Mouse (Mus musculus) heart, postnatal 14 days (tissue): Measurements from ENCODE around the gene Myo5a. TPM values are rescaled to one million over a fixed set of nuclear protein-coding genes. Genes with fewer than 3 reads are reported as not detected.
A peak's percentile ranks its signal among the peaks of the same experiment; 100 is the strongest.

Source experiments
- DNase-seq, 2 experiments: peaks; one replicate each; pipeline ENCODE4 v3.0.0; 2021 to 2022
- intact Hi-C: fragments of 180-260 bp; cut with DNase I; formaldehyde crosslinking; loops from one replicate; pipeline ENCODE4 v1.15.1; 2025
- long read RNA-seq, 2 experiments: library from polyadenylated mRNA; stranded (forward); transcript quantifications; one replicate each; pipeline ENCODE4 v2.0.0; 2021
- total RNA-seq, 2 experiments: library from RNA; stranded (reverse); gene quantifications; 2 replicates each; pipeline ENCODE4 v1.2.3; 2021

Gene Myo5a
- total RNA-seq, result 10 to 100 TPM; 12.3 to 13.8 TPM
- long read RNA-seq, experiment 1, partial matches to known transcripts, result 0 of 1 reads
- long read RNA-seq, experiment 1, other reads (novel, unspliced or antisense), result 1 of 1 reads
- long read RNA-seq, experiment 2, partial matches to known transcripts, result 1 of 2 reads
- long read RNA-seq, experiment 2, other reads (novel, unspliced or antisense), result 0 of 2 reads

DNA sequence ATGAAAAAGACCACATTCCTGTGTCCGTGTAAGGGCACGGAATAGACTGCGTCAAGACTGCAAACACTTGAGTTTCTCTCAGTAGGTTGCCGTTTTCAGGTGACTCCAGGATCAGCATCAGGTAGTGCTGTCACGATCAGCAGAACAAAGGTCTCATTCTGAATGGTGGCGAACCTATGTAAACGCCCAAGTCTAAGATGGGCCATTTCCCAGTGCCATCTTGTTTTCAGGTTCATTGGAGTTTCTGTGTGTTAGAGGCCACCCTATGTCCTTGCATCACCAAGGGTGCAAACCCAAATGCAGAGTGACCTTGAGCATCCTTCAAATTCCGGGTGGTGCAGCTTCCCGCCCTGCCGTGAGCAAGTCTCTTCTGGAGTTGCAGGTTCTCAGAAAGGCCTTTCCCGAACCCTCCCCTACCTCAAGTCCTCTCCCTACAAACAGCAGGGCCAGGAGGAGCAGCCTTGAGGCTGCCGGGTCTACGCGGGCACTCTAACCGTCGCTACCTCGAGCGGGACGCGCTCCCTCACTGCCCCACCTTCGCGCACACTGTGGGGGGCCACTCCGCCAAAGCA lies at the start of gene Myo5a:
Myo5a (plus strand) TSS at position 559 of the 572 bp plus-strand sequence.
- DNase-seq, result no peak
- intact Hi-C loops, result loop anchor here (5.0 kb wide), 1 partner anchor 127 kb away; no protein-coding TSS in a partner anchor

DNA sequence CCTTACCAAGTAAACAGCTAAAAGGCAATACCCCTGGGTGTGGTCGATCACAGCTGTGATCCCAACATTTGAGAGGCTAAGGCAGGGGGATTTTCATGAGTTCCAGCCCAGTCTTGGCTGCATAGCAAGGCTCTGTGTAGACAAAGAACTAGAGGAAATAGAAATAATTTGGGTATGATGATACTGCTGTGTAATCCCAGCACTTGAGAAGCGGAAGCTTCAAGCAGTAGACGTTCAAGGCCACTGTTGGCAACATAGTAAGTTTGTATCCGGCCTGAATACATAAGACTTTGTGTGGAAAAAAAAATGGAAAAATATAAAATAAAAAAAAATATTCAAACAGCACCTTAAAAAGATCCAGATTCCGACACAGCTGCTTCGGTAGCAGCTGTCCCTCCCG lies 48.3 kb upstream of the Myo5a start:
- no peak for DNase-seq
- intact Hi-C loops, result no loop called here

DNA sequence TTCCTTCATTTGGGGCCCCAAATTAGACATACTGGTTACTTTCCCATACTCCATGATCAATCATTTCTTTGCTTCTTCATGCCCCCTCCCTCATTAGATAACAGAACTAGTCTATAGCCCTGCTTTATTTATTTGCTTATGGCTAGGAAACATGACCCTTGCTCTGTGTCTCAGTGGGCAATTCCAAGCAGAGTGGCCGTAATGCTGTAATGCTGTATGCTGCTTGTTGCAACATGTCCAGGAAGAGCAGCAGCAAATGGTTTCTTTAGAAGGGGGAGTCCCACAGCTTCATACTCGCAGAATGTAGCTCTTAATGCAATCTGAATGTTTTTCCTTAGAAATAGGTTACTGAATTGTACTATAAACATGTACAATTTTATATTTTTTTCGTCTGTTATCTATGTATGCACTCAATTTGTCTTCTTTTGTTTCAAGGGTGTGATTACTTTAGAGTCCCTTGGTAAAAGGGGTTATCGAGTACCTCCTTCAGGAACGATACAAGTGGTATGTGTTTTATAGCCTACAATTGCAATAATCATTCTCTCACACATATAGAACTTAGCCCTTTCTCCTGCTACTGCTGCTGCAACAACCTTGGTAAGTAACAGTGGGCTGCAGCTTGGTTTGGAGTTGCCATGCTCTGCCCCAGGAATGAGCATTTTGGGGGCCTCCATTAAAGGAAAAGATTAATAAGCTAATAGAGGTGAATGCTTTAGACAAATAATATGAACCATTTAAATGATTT lies 47.5 kb upstream of the Myo5a start:
- intact Hi-C loops, result no loop called here
- no peak for DNase-seq

DNA sequence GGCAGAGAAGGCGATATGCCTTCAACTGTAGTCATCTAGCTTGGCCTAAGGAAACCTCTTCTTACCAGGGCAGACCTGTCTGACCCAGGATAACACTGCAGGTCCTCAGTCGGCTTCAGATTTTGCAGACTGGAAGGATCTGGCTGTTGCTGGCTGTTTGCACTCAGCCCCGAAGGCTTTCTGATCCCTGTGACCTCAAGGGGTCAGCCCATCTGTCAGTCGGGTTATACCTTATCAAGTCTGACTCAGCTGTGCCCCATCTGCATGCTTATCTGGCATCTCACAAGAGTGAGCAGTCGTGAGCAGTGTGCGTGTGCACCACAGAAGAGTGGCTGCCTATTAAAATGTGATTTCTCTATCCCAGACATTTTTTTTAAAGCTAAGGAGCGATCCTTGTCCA lies 46.7 kb upstream of the Myo5a start:
- no peak for DNase-seq
- intact Hi-C loops, result no loop called here

DNA sequence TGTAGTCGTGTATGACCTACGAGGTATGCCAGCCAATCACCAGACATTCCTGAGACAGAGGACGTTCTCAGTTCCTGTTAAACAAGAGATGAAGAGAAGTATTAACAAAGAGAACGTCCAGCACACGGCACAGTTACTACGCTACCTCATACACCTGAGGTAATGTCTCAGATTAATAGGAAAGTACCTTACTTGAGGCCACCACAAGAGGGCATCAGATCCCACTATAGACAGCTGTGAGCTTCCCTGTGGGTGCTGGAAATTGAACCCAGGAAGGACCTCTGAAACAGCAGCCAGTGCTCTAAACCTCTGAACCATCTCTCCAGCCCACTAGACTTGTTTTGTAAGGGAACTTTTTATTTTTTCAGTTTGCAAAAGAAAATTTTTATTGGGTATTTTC lies 45.1 kb upstream of the Myo5a start:
- intact Hi-C loops, result no loop called here
- DNase-seq, result no peak

DNA sequence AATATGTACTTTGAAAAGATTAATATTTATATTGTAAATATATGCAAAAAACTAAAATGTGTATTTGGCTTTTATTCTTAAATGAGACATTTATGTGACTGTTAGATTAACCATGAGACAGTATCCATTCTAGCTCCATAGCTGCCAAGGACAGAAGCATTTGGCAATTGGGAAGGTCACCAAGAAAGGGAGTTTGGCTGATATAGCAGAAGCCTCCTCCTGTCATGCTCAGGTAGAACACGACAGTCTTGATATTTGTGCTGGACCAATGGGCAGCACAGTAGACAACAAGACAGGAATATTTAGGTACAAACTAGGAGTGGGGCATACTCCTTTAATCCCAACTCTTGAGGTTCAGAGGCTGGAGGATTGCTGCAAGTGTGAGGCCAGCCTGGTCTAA lies 38.4 kb upstream of the Myo5a start:
- no peak for DNase-seq
- intact Hi-C loops, result no loop called here

DNA sequence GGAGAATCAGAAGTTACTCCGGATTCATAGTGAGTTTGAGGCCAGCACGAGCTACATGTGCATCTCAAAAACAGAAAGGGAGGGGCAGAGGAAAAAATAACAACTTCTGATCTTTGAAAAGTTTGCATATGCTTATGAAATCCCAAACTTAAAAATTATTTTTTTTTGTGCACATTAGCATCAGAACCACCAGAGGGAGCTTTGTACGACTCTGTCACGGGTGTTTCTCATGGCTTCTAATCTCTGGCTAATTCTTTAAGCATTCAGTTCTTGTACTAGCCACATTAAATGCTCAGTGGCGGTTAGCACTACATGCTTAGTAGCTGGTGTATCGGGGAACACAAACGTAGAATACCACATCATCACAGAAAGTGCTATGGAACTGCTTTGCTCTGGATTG lies 37.7 kb upstream of the Myo5a start:
- intact Hi-C loops, result no loop called here

DNA sequence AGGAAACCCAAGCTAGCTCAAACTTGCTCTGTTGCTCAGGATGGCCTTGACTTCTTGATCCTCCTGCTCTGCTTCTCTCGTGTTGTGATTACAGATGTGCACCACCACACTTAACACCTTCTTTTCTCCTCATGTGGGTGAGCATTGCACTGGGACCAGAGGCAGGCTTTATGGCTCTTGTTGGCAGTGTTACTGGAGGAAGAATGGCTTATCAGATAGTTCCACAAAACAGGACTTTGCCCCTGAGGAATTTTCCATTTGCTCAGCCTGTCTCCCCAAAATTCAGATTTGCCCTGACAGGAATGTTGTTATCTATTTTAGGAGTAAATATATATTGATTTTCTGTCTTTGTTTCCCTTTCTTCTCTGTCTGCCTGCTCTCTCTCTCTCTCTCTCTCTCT lies 36.1 kb upstream of the Myo5a start:
- DNase-seq, result no peak
- intact Hi-C loops, result loop anchor here (5.0 kb wide), 2 partner anchors 82 to 127 kb away; partner anchors contain the start of gene Fam214a

More for the DNA sequence above, 37.7 kb upstream of the Myo5a start:
- no peak for DNase-seq

DNA sequence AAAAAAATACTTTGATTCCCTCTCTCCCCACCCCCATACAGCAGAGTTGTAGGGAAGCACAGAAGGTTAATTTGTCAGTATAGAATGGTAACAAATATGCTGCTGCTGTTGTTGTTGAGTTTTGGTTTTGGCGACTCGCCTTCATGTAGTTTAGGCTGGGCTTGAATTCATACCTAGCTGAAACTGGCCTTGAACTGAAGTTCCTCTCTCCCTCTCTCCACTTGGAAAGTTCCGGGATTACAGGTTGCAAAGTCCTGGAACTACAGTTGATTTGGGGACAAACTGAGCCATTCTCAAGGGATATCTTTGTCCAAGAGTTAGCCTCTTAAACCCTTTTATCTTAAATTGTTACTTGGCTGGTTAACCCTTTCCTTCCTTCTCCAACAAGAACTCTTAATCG lies 34.9 kb upstream of the Myo5a start:
- DNase-seq, result no peak
- intact Hi-C loops, result loop anchor here (5.0 kb wide), 2 partner anchors 84 to 129 kb away; partner anchors contain the start of gene Fam214a

DNA sequence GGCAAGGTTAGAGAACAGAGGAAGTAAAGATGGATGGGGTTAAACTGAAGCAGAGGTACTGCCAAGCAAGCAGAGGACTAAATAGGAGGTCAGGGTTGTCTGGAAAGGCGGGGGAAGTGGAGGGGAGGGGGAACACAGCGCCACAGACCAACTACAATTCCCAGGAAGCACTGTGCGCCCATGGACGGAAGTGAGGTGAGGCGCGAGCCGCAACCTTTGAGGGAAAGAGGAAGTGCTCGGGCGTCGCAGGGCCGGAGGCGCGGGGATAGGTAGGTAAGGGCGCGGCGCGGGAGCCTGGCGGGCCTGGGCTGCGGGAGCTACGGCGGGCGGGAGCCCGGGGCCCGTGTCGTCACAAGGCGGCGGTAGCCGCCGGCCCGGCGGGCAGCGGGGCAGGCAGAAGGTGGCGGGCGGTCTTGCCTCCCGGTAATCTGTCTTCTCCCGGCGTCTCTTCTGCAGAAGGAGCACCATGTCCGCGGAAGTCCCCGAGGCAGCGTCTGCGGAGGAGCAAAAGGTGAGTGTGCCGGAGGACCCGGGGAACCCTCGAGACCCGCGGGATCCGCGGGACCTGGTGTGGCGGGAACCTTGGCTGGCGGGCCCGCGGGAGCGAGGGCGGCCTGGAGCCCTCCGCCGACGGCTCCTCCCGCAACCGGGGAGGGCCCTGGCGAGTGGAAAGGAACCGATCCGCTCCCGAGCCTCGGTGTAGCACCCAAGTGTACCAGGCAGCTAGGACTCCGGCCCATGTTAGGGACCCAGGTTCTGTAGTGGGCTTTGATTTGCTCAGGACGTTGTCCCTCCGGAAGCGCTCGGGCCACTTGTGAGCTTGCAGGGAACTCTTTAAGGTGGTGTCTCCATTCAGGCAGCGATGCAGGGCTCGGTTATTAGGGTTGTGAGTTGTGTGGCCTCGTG lies 33.1 kb upstream of the Myo5a start, which contains the start of gene Arpp19:
Arpp19 (plus strand) TSS at position 164 of the 906 bp plus-strand sequence.
- intact Hi-C loops, result loop anchor here (5.0 kb wide), 2 partner anchors 85 to 130 kb away; partner anchors contain the start of gene Fam214a
- DNase-seq, result peak; percentile 80 to 81

DNA sequence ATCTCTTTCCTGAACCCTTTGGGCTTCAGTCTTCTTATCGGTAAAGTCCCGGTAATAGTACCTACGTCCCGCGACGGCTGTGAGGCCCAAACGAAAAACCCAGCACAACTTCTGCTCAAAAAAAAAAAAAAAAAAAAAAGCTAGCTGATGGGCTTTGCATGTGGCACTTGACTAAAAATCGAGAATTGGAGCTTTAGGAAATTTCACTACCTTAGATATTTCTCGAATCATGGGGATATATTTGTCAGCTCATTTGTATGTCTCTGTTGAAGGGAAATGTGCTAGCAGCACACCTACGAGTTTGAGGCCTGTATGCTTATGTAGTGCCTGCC lies 32.5 kb upstream of the Myo5a start:
- intact Hi-C loops, result loop anchor here (5.0 kb wide), 2 partner anchors 86 to 131 kb away; partner anchors contain the start of gene Fam214a

DNA sequence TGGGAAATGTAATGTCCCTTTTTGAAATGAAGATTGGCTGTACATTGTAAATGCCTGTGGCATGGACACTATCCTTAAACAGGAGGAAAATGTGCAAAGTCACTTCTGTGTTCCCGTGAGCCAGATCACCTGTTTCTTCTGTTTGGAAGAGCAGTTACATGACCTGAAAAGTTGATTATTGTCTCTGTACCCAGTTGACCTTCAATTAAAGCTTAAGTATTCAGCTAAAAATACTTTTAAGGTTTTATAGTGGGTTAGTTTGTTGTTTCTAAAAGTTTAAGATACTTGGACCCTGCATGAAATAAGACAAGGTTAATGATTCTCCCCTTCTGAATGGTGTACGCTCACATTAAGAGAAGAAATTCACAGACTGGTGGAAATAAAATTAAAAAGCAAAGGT lies 30.2 kb upstream of the Myo5a start:
- intact Hi-C loops, result no loop called here
- no peak for DNase-seq

More for the DNA sequence above, 32.5 kb upstream of the Myo5a start:
- no peak for DNase-seq

DNA sequence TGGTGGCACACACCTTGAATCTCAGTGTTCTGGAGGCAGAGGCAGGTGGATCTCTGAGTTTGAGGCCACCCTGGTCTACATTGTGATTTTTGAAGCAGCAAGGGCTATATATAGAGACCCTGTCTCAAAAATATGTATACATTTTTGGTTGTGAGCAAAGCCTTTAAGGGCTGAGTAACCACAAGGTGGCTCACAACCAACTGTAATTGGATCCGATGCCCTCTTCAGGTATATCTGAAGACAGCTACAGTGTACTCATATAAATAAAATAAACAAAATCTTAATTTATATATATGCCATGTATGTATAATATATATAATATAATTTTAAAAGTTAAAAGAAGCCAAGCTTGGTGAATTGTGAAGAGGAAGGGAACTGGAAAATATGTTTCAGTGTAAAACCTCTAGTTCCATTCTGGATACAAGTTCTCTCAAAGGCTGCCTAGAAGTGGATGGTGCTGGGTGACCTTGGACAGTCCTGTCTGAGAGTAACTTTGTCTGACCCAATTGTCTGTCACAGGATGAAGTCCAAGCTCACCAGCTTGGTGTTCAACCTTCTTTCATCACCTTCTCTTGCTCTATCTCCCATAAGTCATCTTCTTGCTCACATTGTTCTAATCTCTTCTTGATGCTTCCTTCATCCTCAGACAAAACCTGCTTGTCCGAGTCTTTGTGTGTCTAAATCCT lies 28.8 kb upstream of the Myo5a start:
- DNase-seq, result no peak
- intact Hi-C loops, result no loop called here

DNA sequence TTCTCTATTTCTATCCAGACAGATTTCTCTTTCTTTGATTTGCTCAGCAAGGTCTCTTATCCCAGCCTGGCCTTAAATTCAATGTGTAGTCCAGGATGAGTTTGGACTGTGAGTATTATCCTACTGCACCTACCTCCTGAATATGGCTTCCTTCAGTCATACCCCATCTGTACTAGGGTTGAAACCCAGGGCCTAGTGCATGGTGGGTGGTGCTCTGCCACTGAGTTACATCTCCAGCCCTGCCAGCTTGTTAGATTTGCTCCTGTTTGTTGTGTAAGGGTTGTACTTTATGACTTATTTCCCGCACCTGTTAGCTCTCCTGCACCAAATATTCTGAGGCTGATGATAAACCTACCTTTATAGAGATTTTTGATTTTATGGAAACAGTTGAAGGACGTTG lies 27.6 kb upstream of the Myo5a start:
- no peak for DNase-seq
- intact Hi-C loops, result no loop called here

DNA sequence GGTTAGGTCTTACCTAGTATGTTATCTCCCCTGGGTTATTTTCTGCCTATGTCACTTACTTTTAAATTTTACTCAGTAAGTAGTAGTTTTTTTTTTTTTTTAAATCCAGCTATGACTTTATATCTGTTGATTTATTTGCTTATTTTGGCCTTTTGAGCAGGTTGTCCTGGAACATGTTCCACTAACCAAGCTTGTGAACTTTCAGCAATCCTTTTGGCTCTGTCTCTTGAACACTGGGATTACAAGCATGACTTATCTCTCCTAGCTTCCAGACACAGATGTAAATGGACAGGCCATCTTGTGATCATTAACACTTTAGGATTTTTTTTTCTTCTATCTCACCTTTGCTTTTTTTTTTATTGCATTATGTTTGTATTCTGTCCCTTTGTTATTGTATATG lies 23.7 kb upstream of the Myo5a start:
- no peak for DNase-seq
- intact Hi-C loops, result no loop called here

DNA sequence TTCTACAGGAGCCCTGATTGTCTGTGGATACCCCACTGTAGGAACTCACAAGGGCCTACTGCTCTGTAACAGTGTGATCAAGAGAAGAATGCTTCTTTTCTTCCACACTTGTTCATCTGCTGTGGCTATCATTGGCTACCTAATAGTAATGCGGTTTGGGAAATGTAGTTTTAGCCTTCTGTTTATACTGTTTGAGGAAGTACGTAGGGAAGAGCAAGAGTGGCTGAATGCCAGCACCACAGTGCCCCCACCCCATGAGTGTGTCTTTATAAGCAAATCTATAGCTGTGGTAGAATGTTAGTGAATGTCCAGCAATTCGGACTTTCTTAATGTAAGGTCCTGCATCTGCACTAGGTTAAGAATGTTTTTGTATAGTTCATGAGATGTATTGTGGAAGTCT lies 21.7 kb upstream of the Myo5a start:
- DNase-seq, result peak; percentile 22 to 29
- intact Hi-C loops, result no loop called here

DNA sequence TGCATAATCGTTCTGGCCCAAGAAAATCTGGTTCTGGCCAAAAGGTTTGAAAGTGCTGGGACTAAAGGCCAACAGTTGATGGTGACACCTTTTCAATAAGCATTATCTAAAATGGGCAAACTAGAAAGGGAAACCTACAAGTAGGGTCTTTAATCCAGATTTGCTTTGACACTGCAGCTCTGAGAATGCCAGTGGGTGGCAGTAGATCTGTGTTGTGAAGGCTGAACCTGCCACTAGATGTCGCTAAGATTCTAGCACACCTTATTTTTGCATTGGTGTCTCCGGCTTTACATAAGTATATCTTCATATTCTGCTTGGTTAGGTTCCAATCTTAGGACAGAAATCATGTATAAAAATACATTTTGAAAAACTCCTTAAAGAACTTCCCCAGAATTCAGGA lies 20.8 kb upstream of the Myo5a start:
- intact Hi-C loops, result loop anchor here (2.0 kb wide), 2 partner anchors 145 to 231 kb away; no protein-coding TSS in a partner anchor

DNA sequence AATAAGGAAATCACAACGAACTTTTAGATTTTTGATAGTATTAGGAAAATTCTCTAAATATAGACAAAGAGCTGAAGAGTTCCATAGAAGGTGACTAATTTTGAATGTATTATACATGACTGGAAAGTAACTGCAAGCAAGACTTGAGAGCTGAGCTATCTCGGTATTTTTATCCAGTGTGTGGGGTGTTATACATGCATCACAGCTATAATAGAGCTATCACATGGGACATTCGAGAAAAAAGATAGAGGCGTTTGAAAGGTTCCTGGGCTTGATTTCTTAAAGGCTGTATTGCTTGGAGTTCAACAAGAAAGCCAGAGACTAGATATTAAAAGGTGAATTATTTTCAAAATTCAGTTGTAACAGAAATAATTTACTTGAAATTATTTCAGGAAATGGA lies 19.0 kb upstream of the Myo5a start:
- intact Hi-C loops, result loop anchor here (2.0 kb wide), 2 partner anchors 143 to 229 kb away; no protein-coding TSS in a partner anchor
- DNase-seq, result no peak

More for the DNA sequence above, 20.8 kb upstream of the Myo5a start:
- DNase-seq, result peak; percentile 59 to 72

DNA sequence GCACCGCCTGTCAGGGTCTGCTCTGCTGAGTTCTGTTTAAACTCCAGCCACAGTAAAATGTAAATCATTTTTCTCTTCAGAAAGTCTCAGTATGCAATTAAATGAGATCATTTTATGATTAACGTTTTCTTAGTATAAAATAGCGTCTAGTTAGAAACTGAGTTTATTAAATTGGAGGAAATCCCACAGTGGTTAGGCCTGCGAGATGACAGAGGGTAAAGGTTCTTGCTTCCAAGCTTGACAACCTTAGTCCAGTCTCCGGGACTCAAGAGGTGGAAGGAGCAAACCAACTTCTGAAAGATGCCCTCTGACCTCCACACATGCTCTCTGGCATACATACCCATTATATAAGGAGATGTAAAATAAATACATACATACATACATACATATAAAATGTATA lies 15.8 kb upstream of the Myo5a start:
- intact Hi-C loops, result no loop called here
- DNase-seq, result no peak
